Mouse (Mus musculus) macrophage (primary cell): Measurements from ENCODE around the gene Crcp. TPM values are rescaled to one million over a fixed set of nuclear protein-coding genes. Genes with fewer than 3 reads are reported as not detected.

Source experiments
- H3K27ac ChIP-seq: fragments of 350-480 bp; formaldehyde crosslinking; 2 replicates; pipeline ENCODE4 v1.9.0; 2021
- H3K36me3 ChIP-seq: fragments of 350-480 bp; formaldehyde crosslinking; 2 replicates; pipeline ENCODE4 v1.9.0; 2021; ENCODE audit errors: inconsistent target
- H3K4me3 ChIP-seq: fragments of 350-480 bp; formaldehyde crosslinking; 2 replicates; pipeline ENCODE4 v1.9.0; 2021; ENCODE audit errors: inconsistent target
- H3K79me2 ChIP-seq: fragments of 350-480 bp; formaldehyde crosslinking; 2 replicates; pipeline ENCODE4 v1.9.0; 2021; ENCODE audit errors: inconsistent target
- WGBS: methylation state at CpG from one replicate; pipeline ENCODE4 v1.1.7; 2026; ENCODE audit warnings: inconsistent platforms; ENCODE audit not compliant: missing documents; 5-methylcytosine and 5-hydroxymethylcytosine counted together
- polyA plus RNA-seq: library from polyadenylated mRNA; stranded (reverse); fragments of 250-400 nt; gene quantifications from 3 replicates; pipeline ENCODE4 v1.2.4, GENCODE M21; 2018; ENCODE audit warnings: inconsistent platforms

The Crcp gene
- polyA plus RNA-seq, 1 experiment from 2014 or later = 32.1 TPM

GRCm38 (mm10) chr5:130081181-130081881 lies 52.2 kb downstream of the Crcp start:
- no peak overlapping the region for H3K4me3 ChIP-seq

GRCm38 (mm10) chr5:130082431-130082830 lies 53.3 kb downstream of the Crcp start:
- 86% methylated on average over 4 of the region's 4 CpGs for WGBS
- Histone ChIP-seq H3K79me2 (peaks cover 64% of the 10 kb centered on the region; the same call in 1 of the 2 replicates), H3K36me3 (peaks cover 9% of the 10 kb centered on the region; the same call in 1 of the 2 replicates), H3K27ac (no peak overlapping the region), H3K4me3 (no peak overlapping the region)

More at GRCm38 (mm10) chr5:130081181-130081881, 52.2 kb downstream of the Crcp start:
- Histone ChIP-seq H3K79me2 (peaks cover 53% of the 10 kb centered on the region; the same call in 1 of the 2 replicates), H3K36me3 (peaks cover 9% of the 10 kb centered on the region; the same call in 1 of the 2 replicates), H3K27ac (peak overlapping the region; percentile 64)
- 84% methylated on average over 8 of the region's 8 CpGs for WGBS

GRCm38 (mm10) chr5:130084271-130084670 lies 55.2 kb downstream of the Crcp start:
- peaks cover 76% of the 10 kb centered on the region; the same call in 1 of the 2 replicates for H3K79me2 ChIP-seq
- no peak overlapping the region for H3K4me3 ChIP-seq
- H3K36me3 ChIP-seq = peaks cover 9% of the 10 kb centered on the region; the same call in 1 of the 2 replicates
- no peak overlapping the region for H3K27ac ChIP-seq
- WGBS = 85% methylated on average over 3 of the region's 3 CpGs

GRCm38 (mm10) chr5:130088008-130088407 lies 58.9 kb downstream of the Crcp start:
- H3K36me3 ChIP-seq = peaks cover 9% of the 10 kb centered on the region; the same call in 1 of the 2 replicates
- WGBS = 97% methylated on average over 7 of the region's 7 CpGs
- H3K79me2 ChIP-seq = peaks cover 87% of the 10 kb centered on the region; the same call in 1 of the 2 replicates
- H3K4me3 ChIP-seq = no peak overlapping the region
- no peak overlapping the region for H3K27ac ChIP-seq

GRCm38 (mm10) chr5:130088612-130089011 lies 59.5 kb downstream of the Crcp start:
- Histone ChIP-seq H3K36me3 (peaks cover 9% of the 10 kb centered on the region; the same call in 1 of the 2 replicates), H3K79me2 (peaks cover 87% of the 10 kb centered on the region), H3K4me3 (no peak overlapping the region), H3K27ac (no peak overlapping the region)
- WGBS = 74% methylated on average over 4 of the region's 4 CpGs

GRCm38 (mm10) chr5:130089177-130089576 lies 60.1 kb downstream of the Crcp start:
- peaks cover 87% of the 10 kb centered on the region for H3K79me2 ChIP-seq
- H3K27ac ChIP-seq = peak overlapping the region; percentile 78
- H3K4me3 ChIP-seq = no peak overlapping the region
- 17% methylated on average over 6 of the region's 7 CpGs for WGBS
- H3K36me3 ChIP-seq = peaks cover 6% of the 10 kb centered on the region; the same call in 1 of the 2 replicates

GRCm38 (mm10) chr5:130089626-130090393 lies 60.7 kb downstream of the Crcp start:
- Histone ChIP-seq H3K79me2 (peaks cover 87% of the 10 kb centered on the region), H3K27ac (peak overlapping the region; percentile 78), H3K36me3 (no peaks in the 10 kb centered on the region; the same call in 1 of the 2 replicates), H3K4me3 (no peak overlapping the region)
- WGBS = 58% methylated on average over 18 of the region's 18 CpGs

- Histone ChIP-seq H3K79me2 (peaks cover 90% of the 10 kb centered on the region), H3K4me3 (no peak overlapping the region), H3K27ac (no peak overlapping the region), H3K36me3 (peaks cover 6% of the 10 kb centered on the region)
- WGBS = 93% methylated on average over 12 of the region's 12 CpGs
These were observed 67.7 kb downstream of the Crcp start for GRCm38 (mm10) chr5:130096754-130097153.

- no peak overlapping the region for H3K4me3 ChIP-seq
- no peak overlapping the region for H3K27ac ChIP-seq
- H3K79me2 ChIP-seq = peaks cover 79% of the 10 kb centered on the region
- H3K36me3 ChIP-seq = peaks cover 17% of the 10 kb centered on the region
- 100% methylated on average over 2 of the region's 2 CpGs for WGBS
These were observed 68.7 kb downstream of the Crcp start for GRCm38 (mm10) chr5:130097837-130098236.

GRCm38 (mm10) chr5:130101724-130102123 lies 72.6 kb downstream of the Crcp start:
- no peak overlapping the region for H3K27ac ChIP-seq
- H3K36me3 ChIP-seq = peaks cover 41% of the 10 kb centered on the region
- 96% methylated on average over 17 of the region's 17 CpGs for WGBS
- H3K4me3 ChIP-seq = no peak overlapping the region
- H3K79me2 ChIP-seq = peaks cover 40% of the 10 kb centered on the region; the same call in 1 of the 2 replicates

- H3K79me2 ChIP-seq = no peaks in the 10 kb centered on the region
- H3K27ac ChIP-seq = no peak overlapping the region
- H3K36me3 ChIP-seq = peaks cover 40% of the 10 kb centered on the region
- WGBS = 98% methylated on average over 3 of the region's 3 CpGs
- H3K4me3 ChIP-seq = no peak overlapping the region
These were observed 80.3 kb downstream of the Crcp start for GRCm38 (mm10) chr5:130109348-130109747.

Other genes starting within 250 kb of the Crcp start
- gene Psph, start 241.8 kb upstream of the Crcp start, polyA plus RNA-seq = 3.3 to 6.5 TPM (median 5.6 TPM) in 3 replicates
- 10.1 to 18.3 TPM (median 12.6 TPM) in 3 replicates for gene Sumf2, start 182.3 kb upstream of the Crcp start, polyA plus RNA-seq
- gene Chchd2, start 141.8 kb upstream of the Crcp start, polyA plus RNA-seq = 61.0 to 327 TPM (median 283 TPM) in 3 replicates
- 0.23 to 0.46 TPM (median 0.32 TPM) in 3 replicates for gene Zbed5, start 133.6 kb upstream of the Crcp start, polyA plus RNA-seq
- not detected in 3 replicates for gene Phkg1, start 130.7 kb upstream of the Crcp start, polyA plus RNA-seq
- 0.11 to 1.1 TPM (median 0.14 TPM) in 3 replicates for gene Nupr1l, start 120.8 kb upstream of the Crcp start, polyA plus RNA-seq
- gene Vkorc1l1, start 87.3 kb upstream of the Crcp start, polyA plus RNA-seq = 13.1 to 24.0 TPM (median 20.1 TPM) in 3 replicates
- gene Gusb, start 26.2 kb upstream of the Crcp start, polyA plus RNA-seq = 437 to 471 TPM (median 448 TPM) in 3 replicates
- gene Asl, start within 50 bp of the Crcp start, polyA plus RNA-seq = 33.6 to 39.7 TPM (median 34.1 TPM) in 3 replicates
- gene Tpst1, start 44.0 kb downstream of the Crcp start, polyA plus RNA-seq = 11.0 to 26.4 TPM (median 21.7 TPM) in 3 replicates
- 1.4 to 5.4 TPM (median 3.3 TPM) in 3 replicates for gene Kctd7, start 115.6 kb downstream of the Crcp start, polyA plus RNA-seq
- 25.9 to 31.2 TPM (median 30.9 TPM) in 3 replicates for gene Rabgef1, start 142.5 kb downstream of the Crcp start, polyA plus RNA-seq
- 32.3 to 42.3 TPM (median 35.1 TPM) in 3 replicates for gene Tmem248, start 187.8 kb downstream of the Crcp start, polyA plus RNA-seq
- 67.5 to 110 TPM (median 70.4 TPM) in 3 replicates for gene Sbds, start 226.2 kb downstream of the Crcp start, polyA plus RNA-seq
- 7.9 to 17.1 TPM (median 10.6 TPM) in 3 replicates for gene Tyw1, start 226.3 kb downstream of the Crcp start, polyA plus RNA-seq